Mouse (Mus musculus): ENCODE results near the gene 0610037L13Rik. TPM values are rescaled to one million over a fixed set of nuclear protein-coding genes. Genes with fewer than 3 reads are reported as not detected.

0610037L13Rik gene
- polyA plus RNA-seq, 1 experiment: 5.6 TPM

DNA sequence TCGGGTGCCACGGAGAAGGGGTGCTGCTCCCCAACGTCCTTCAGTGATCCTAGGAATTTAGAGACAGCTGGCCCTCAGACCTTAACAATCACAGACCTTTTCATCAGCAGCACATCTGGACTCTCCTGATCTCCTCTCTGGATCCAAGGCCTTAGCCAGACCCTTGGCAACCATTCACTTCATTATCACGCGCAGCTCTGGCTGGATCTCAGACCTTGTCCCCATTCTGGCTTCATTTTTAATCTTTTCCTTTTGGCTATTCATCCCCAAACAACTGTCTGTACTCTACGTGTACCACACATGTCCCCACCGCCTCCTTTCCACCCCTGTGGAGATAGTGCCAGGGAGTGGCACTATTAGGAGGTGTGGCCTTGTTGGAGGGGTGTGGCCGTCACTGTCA, 43.6 kb downstream of the 0610037L13Rik start:
- Histone ChIP-seq H3K27me3 (replicated peaks) (peaks cover 11% of the 10 kb centered on the region), H3K4me1 (peaks cover 25% of the 10 kb centered on the region), H3K36me3 (replicated peaks; ENCODE audit: low read length) (no peaks in the 10 kb centered on the region), H3K9me3 (no peaks in the 10 kb centered on the region), H3K4me3 (replicated peaks) (no peak overlapping the region)
- TF ChIP-seq FLI1 (IDR thresholded peaks at IDR 0.05; ENCODE audit: low read length) (no peak), GATA1 (IDR thresholded peaks at IDR 0.05; ENCODE audit: borderline replicate concordance, low read length) (no peak)

DNA sequence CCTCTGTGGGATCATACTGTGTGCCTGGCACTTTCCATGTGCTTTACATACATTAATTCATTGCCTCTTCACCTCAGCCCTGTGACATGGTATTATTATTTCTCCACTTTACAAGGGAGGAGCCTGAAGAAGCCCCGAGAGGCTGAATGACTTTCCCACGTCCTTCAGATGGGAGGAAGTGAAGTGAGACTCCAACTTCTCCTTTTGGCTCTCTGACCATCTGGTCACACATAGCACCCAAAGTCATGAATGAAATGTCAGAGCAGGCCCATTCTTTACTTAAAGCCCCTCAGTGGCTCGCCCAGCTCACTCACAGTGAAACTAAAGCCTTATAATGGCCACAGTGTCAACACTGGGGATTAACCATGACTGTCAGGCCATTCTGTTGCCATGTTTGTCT, 45.6 kb downstream of the 0610037L13Rik start:
- H3K9me3 ChIP-seq: no peaks in the 10 kb centered on the region
- H3K4me1 ChIP-seq: peaks cover 27% of the 10 kb centered on the region
- peaks cover 24% of the 10 kb centered on the region for H3K27me3 ChIP-seq (replicated peaks)
- no peaks in the 10 kb centered on the region for H3K36me3 ChIP-seq (replicated peaks; ENCODE audit: low read length)
- no peak overlapping the region for H3K4me3 ChIP-seq (replicated peaks)
- TF ChIP-seq GATA1 (IDR thresholded peaks at IDR 0.05; ENCODE audit: borderline replicate concordance, low read length): no peak
- TF ChIP-seq FLI1 (IDR thresholded peaks at IDR 0.05; ENCODE audit: low read length): no peak

DNA sequence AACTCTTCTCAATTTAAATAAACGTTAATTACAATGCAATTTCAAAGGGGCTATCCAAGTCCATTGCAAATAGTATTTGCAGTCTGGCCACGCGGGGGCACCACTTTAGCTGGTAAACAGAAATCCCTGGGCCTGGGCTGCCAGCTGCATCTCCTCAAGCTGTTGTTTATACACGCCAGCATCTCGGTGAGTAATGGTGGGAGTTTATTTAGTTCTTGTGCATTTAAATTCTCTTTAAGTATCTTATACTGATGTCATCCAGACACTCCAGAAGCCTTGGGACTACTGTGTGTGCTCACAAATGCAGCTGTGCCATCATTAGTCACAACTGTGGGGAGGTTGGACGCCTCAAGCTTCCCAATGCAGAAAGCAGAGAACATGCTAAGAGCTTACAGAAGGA, 47.7 kb downstream of the 0610037L13Rik start:
- peaks cover 27% of the 10 kb centered on the region for H3K4me1 ChIP-seq
- peaks cover 36% of the 10 kb centered on the region for H3K27me3 ChIP-seq (replicated peaks)
- no peak overlapping the region for H3K4me3 ChIP-seq (replicated peaks)
- H3K36me3 ChIP-seq (replicated peaks; ENCODE audit: low read length): no peaks in the 10 kb centered on the region
- no peaks in the 10 kb centered on the region for H3K9me3 ChIP-seq
- no peak for TF ChIP-seq FLI1 (IDR thresholded peaks at IDR 0.05; ENCODE audit: low read length)
- TF ChIP-seq GATA1 (IDR thresholded peaks at IDR 0.05; ENCODE audit: borderline replicate concordance, low read length): no peak

DNA sequence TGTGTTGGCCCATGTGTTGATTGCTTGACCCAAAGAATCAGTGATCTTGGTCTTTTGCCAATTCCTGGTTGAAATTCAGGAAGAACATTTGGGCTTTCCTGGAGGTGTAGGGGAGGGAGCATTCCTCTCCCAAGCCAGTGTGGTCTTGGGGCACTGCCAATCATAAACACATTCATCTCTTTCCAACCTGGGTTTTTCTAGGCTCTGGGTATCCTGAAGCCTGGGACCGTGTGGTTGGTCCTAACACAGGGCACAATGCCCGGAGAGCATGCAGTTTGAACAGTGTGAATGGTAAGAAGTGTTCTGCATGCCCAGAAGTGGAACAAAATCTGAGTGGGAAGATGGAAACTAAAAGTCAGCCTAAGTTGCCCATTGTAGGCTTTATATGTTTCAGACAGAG, 48.5 kb downstream of the 0610037L13Rik start:
- peaks cover 36% of the 10 kb centered on the region for H3K27me3 ChIP-seq (replicated peaks)
- H3K9me3 ChIP-seq: no peaks in the 10 kb centered on the region
- H3K4me3 ChIP-seq (replicated peaks): no peak overlapping the region
- peaks cover 20% of the 10 kb centered on the region for H3K4me1 ChIP-seq
- H3K36me3 ChIP-seq (replicated peaks; ENCODE audit: low read length): no peaks in the 10 kb centered on the region
- TF ChIP-seq FLI1 (IDR thresholded peaks at IDR 0.05; ENCODE audit: low read length): no peak
- no peak for TF ChIP-seq GATA1 (IDR thresholded peaks at IDR 0.05; ENCODE audit: borderline replicate concordance, low read length)

DNA sequence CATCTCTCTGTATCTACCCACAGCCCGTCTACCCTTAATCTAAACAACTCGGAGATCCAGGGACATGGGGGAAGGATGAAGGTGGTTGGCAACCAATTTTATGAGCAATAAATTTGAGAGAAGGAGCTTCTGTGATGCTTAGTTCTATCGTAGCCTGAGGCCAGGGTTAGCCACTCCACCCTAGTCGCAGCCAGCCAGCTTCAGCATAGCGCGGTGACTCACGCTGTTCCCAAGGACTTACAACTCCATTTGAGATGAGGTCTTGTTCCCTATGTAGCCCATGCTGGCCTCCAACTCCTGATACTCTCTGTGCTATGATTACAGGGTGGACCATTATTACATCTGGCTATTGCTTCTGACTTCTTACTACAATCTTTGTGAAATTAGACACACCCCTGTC, 53.1 kb downstream of the 0610037L13Rik start:
- Histone ChIP-seq H3K36me3 (replicated peaks; ENCODE audit: low read length) (no peaks in the 10 kb centered on the region), H3K4me3 (replicated peaks) (no peak overlapping the region), H3K9me3 (no peaks in the 10 kb centered on the region), H3K4me1 (peaks cover 10% of the 10 kb centered on the region), H3K27me3 (replicated peaks) (peaks cover 44% of the 10 kb centered on the region)
- TF ChIP-seq GATA1 (IDR thresholded peaks at IDR 0.05; ENCODE audit: borderline replicate concordance, low read length) (no peak), FLI1 (IDR thresholded peaks at IDR 0.05; ENCODE audit: low read length) (no peak)

DNA sequence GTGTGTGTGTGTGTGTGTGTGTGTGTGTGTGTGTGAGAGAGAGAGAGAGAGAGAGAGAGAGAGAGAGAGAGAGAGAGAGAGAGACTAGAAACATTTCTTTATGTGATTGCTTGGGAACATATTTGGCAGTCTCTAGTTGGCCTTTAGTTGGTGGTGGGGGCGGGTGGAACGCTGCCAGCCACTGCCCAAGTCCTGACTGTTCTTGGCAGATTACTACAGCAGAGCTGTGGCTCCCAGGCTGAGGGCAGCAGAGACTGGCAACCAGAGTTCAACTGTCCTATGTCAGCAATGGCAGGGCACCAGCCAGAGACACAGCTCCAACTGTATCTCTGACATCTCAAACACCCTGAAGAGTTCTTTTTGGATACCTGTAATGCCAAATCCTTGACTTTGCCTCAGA, 54.5 kb downstream of the 0610037L13Rik start:
- no peaks in the 10 kb centered on the region for H3K9me3 ChIP-seq
- TF ChIP-seq GATA1 (IDR thresholded peaks at IDR 0.05; ENCODE audit: borderline replicate concordance, low read length): no peak
- no peak for TF ChIP-seq FLI1 (IDR thresholded peaks at IDR 0.05; ENCODE audit: low read length)
- H3K27me3 ChIP-seq (replicated peaks): peaks cover 41% of the 10 kb centered on the region
- no peak overlapping the region for H3K4me3 ChIP-seq (replicated peaks)
- H3K4me1 ChIP-seq: peaks cover 7% of the 10 kb centered on the region
- H3K36me3 ChIP-seq (replicated peaks; ENCODE audit: low read length): no peaks in the 10 kb centered on the region

Other genes starting within 250 kb of the 0610037L13Rik start
- gene Dmrtb1, start 205.6 kb upstream of the 0610037L13Rik start, polyA plus RNA-seq (2012; ENCODE audit: insufficient read depth, low replicate concordance): not detected in 2 replicates
- 14.7 and 29.4 TPM in 2 replicates for gene Lrp8, start 87.6 kb upstream of the 0610037L13Rik start, polyA plus RNA-seq (2012; ENCODE audit: insufficient read depth, low replicate concordance)
- 3.4 TPM in 1 of 2 replicates, not detected in the other for gene Magoh, start 10.1 kb upstream of the 0610037L13Rik start, polyA plus RNA-seq (2012; ENCODE audit: insufficient read depth, low replicate concordance)
- gene Cpt2, start 33.8 kb downstream of the 0610037L13Rik start, polyA plus RNA-seq (2012; ENCODE audit: insufficient read depth, low replicate concordance): 74.4 and 828 TPM in 2 replicates
- not detected in 2 replicates for gene Slc1a7, start 78.5 kb downstream of the 0610037L13Rik start, polyA plus RNA-seq (2012; ENCODE audit: insufficient read depth, low replicate concordance)
- not detected in 2 replicates for gene Podn, start 206.6 kb downstream of the 0610037L13Rik start, polyA plus RNA-seq (2012; ENCODE audit: insufficient read depth, low replicate concordance)

Measured in megakaryocyte, embryonic 14.5 days (primary cell).